Mouse (Mus musculus) testis, adult 2 months (tissue): ENCODE data around the gene Slc4a5. TPM values are rescaled to one million over a fixed set of nuclear protein-coding genes. Genes with fewer than 3 reads are reported as not detected.

ENCODE experiments used
- H3K27ac ChIP-seq: fragments of 200-500 bp; 2 replicates; pipeline ENCODE4 v1.5.1; 2012; ENCODE audit warnings: low read depth, low read length; ENCODE audit not compliant: control insufficient read depth, insufficient read depth
- H3K27me3 ChIP-seq: fragments of 200-500 bp; 2 replicates; pipeline ENCODE4 v1.6.1; 2012; ENCODE audit warnings: mild to moderate bottlenecking, low read length, moderate library complexity; ENCODE audit not compliant: control insufficient read depth, insufficient read depth
- H3K36me3 ChIP-seq: fragments of 200-500 bp; 2 replicates; pipeline ENCODE4 v1.6.1; 2012; ENCODE audit warnings: mild to moderate bottlenecking, low read length; ENCODE audit not compliant: control insufficient read depth, insufficient read depth
- H3K4me1 ChIP-seq: fragments of 200-500 bp; 2 replicates; pipeline ENCODE4 v1.6.1; 2012; ENCODE audit warnings: low read length; ENCODE audit not compliant: control insufficient read depth, insufficient read depth
- H3K4me3 ChIP-seq: fragments of 200-500 bp; 2 replicates; pipeline ENCODE4 v1.5.1; 2012; ENCODE audit warnings: low read depth, mild to moderate bottlenecking, low read length, moderate library complexity, mixed read lengths; ENCODE audit not compliant: control insufficient read depth
- CTCF ChIP-seq: fragments of 200-500 bp; IDR thresholded peaks from 2 replicates; pipeline ENCODE4 v1.5.1; 2012; ENCODE audit warnings: low read depth, mild to moderate bottlenecking, inconsistent platforms, low read length, moderate library complexity; ENCODE audit not compliant: control insufficient read depth, insufficient read depth, insufficient replicate concordance
- POLR2A ChIP-seq: fragments of 200-500 bp; IDR thresholded peaks from 2 replicates; pipeline ENCODE4 v1.6.1; 2012; ENCODE audit warnings: low read depth, mild to moderate bottlenecking, inconsistent platforms, low read length, moderate library complexity; ENCODE audit not compliant: control insufficient read depth
- polyA plus RNA-seq: library from polyadenylated mRNA; depleted of rRNA; stranded (reverse); fragments of >200 nt; gene quantifications from 2 replicates; pipeline ENCODE4 v1.2.3, GENCODE M21; 2012

Gene Slc4a5
- polyA plus RNA-seq, 1 experiment = 3.4 TPM

- Histone ChIP-seq H3K4me3 (no peak overlapping the region), H3K4me1 (peaks cover 4% of the 10 kb centered on the region; the same call in 1 of the 2 replicates), H3K36me3 (peaks cover 2% of the 10 kb centered on the region), H3K27ac (no peak overlapping the region), H3K27me3 (no peaks in the 10 kb centered on the region)
- TF ChIP-seq POLR2A (no peak; the same call in 1 of the 2 replicates), CTCF (peak; percentile 33; the same call in 1 of the 2 replicates)
These were observed 34.7 kb upstream of the Slc4a5 start for GRCm38 (mm10) chr6:83184858-83185435.

- Histone ChIP-seq H3K27me3 (no peaks in the 10 kb centered on the region), H3K4me3 (no peak overlapping the region; the same call in none of the 2 replicates), H3K36me3 (peaks cover 2% of the 10 kb centered on the region), H3K4me1 (peaks cover 4% of the 10 kb centered on the region; the same call in 1 of the 2 replicates), H3K27ac (no peak overlapping the region)
- TF ChIP-seq CTCF = no peak
- TF ChIP-seq POLR2A = no peak
These were observed 33.5 kb upstream of the Slc4a5 start for GRCm38 (mm10) chr6:83185895-83186861.

GRCm38 (mm10) chr6:83186946-83187345, 32.7 kb upstream of the Slc4a5 start:
- Histone ChIP-seq H3K4me1 (peaks cover 4% of the 10 kb centered on the region; the same call in 1 of the 2 replicates), H3K36me3 (peaks cover 2% of the 10 kb centered on the region), H3K27me3 (no peaks in the 10 kb centered on the region), H3K4me3 (no peak overlapping the region), H3K27ac (no peak overlapping the region)
- TF ChIP-seq CTCF (no peak), POLR2A (no peak)

- H3K36me3 ChIP-seq = peaks cover 3% of the 10 kb centered on the region
- no peaks in the 10 kb centered on the region for H3K4me1 ChIP-seq
- no peak overlapping the region for H3K27ac ChIP-seq
- H3K4me3 ChIP-seq = no peak overlapping the region
- no peaks in the 10 kb centered on the region for H3K27me3 ChIP-seq
- no peak for TF ChIP-seq POLR2A
- no peak for TF ChIP-seq CTCF
These were observed 26.1 kb upstream of the Slc4a5 start for GRCm38 (mm10) chr6:83193571-83193970.

GRCm38 (mm10) chr6:83197345-83198004, 22.2 kb upstream of the Slc4a5 start:
- H3K4me1 ChIP-seq = no peaks in the 10 kb centered on the region
- H3K27ac ChIP-seq = no peak overlapping the region

GRCm38 (mm10) chr6:83203320-83203719, 16.3 kb upstream of the Slc4a5 start:
- H3K4me3 ChIP-seq = no peak overlapping the region
- no peak overlapping the region for H3K27ac ChIP-seq
- TF ChIP-seq POLR2A (no peak), CTCF (no peak)
- no peaks in the 10 kb centered on the region; the same call in 1 of the 2 replicates for H3K36me3 ChIP-seq
- no peaks in the 10 kb centered on the region for H3K27me3 ChIP-seq
- no peaks in the 10 kb centered on the region for H3K4me1 ChIP-seq

More at GRCm38 (mm10) chr6:83197345-83198004, 22.2 kb upstream of the Slc4a5 start:
- peaks cover 3% of the 10 kb centered on the region for H3K36me3 ChIP-seq
- TF ChIP-seq POLR2A (no peak), CTCF (no peak)
- no peak overlapping the region for H3K4me3 ChIP-seq
- H3K27me3 ChIP-seq = no peaks in the 10 kb centered on the region

- Histone ChIP-seq H3K36me3 (no peaks in the 10 kb centered on the region), H3K27me3 (no peaks in the 10 kb centered on the region), H3K4me1 (no peaks in the 10 kb centered on the region), H3K27ac (no peak overlapping the region), H3K4me3 (no peak overlapping the region)
- TF ChIP-seq CTCF (no peak), POLR2A (no peak)
These were observed 13.8 kb upstream of the Slc4a5 start for GRCm38 (mm10) chr6:83205851-83206250.
